Mouse (Mus musculus) kidney, adult 2 months (tissue): ENCODE data around the gene Slc29a4. TPM values are rescaled to one million over a fixed set of nuclear protein-coding genes. Genes with fewer than 3 reads are reported as not detected.

Source experiments
- DNase-seq: peaks from one replicate; pipeline ENCODE4 v3.0.0; 2021
- H3K27ac ChIP-seq: fragments of 200-500 bp; 2 replicates; pipeline ENCODE4 v1.5.1; 2012; ENCODE audit warnings: low read depth, low read length, control low read depth, inconsistent platforms; ENCODE audit not compliant: insufficient read depth
- H3K27me3 ChIP-seq: fragments of 200-500 bp; replicated peaks from 2 replicates; pipeline ENCODE4 v1.6.1; 2012; ENCODE audit warnings: mild to moderate bottlenecking, moderate library complexity, low read length, inconsistent platforms; ENCODE audit not compliant: control insufficient read depth, insufficient read depth
- H3K36me3 ChIP-seq: fragments of 200-500 bp; 2 replicates; pipeline ENCODE4 v1.6.1; 2012; ENCODE audit warnings: mild to moderate bottlenecking, moderate library complexity, low read length, inconsistent platforms; ENCODE audit not compliant: control insufficient read depth, insufficient read depth
- H3K4me1 ChIP-seq: fragments of 200-500 bp; 2 replicates; pipeline ENCODE4 v1.6.1; 2011; ENCODE audit warnings: low read length; ENCODE audit not compliant: control insufficient read depth, insufficient read depth
- H3K4me3 ChIP-seq: fragments of 200-500 bp; 2 replicates; pipeline ENCODE4 v1.5.1; 2011; ENCODE audit warnings: mild to moderate bottlenecking, low read depth, low read length, control low read depth; ENCODE audit not compliant: insufficient read depth
- CTCF ChIP-seq: fragments of 200-500 bp; conservative IDR thresholded peaks from 2 replicates; pipeline ENCODE4 v1.5.1; 2011; ENCODE audit warnings: low read depth, mild to moderate bottlenecking, control low read depth, low read length, moderate library complexity, mixed read lengths; ENCODE audit not compliant: insufficient read depth, insufficient read length
- POLR2A ChIP-seq: fragments of 200-500 bp; IDR thresholded peaks from one replicate; pipeline ENCODE4 v1.6.1; 2011; ENCODE audit warnings: low read depth, low read length, control low read depth
- WGBS: fragments of 180-500 bp; shearing (Covaris S2); methylation state at CpG from one replicate; pipeline ENCODE4 v1.1.7; 2018; 5-methylcytosine and 5-hydroxymethylcytosine counted together
- polyA plus RNA-seq: library from polyadenylated mRNA; depleted of rRNA; stranded (reverse); fragments of >200 nt; gene quantifications from 2 replicates; pipeline ENCODE4 v1.2.3, GENCODE M21; 2012

Slc29a4 gene
- polyA plus RNA-seq, 1 experiment: 1.1 TPM

- Histone ChIP-seq H3K36me3 (peaks cover 5% of the 10 kb centered on the region), H3K4me1 (no peaks in the 10 kb centered on the region), H3K27me3 (no peaks in the 10 kb centered on the region), H3K27ac (no peak overlapping the region), H3K4me3 (no peak overlapping the region)
- DNase-seq: no peak
- TF ChIP-seq CTCF: no peak
- TF ChIP-seq POLR2A: no peak
- 72% methylated on average over 11 of the region's 11 CpGs for WGBS
Measured at GRCm38 (mm10) chr5:142764306-142764705, 72.0 kb downstream of the Slc29a4 start.

DNA sequence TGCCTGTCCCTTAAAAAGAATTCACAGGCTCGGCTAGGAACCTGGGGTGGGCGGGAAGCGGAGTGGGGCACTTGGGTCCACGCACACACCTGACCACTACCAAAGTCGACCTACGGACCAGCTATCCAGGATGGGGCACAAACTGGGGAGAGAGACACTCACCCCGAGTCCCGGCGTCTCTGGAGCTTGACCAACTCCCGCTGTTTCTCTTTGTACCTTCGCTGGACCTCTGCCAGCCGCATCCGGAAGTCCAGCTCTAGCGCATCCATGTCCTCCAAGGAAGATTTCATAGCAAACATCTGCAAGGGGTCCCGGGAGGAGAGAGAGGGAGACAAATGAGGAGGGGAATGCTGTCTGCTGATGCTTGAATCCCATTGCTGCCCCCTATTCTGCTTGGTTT lies 72.6 kb downstream of the Slc29a4 start:
- Histone ChIP-seq H3K4me1 (peaks cover 3% of the 10 kb centered on the region; the same call in 1 of the 2 replicates), H3K4me3 (no peak overlapping the region), H3K36me3 (peaks cover 5% of the 10 kb centered on the region), H3K27ac (no peak overlapping the region), H3K27me3 (no peaks in the 10 kb centered on the region)
- WGBS: 83% methylated on average over 15 of the region's 15 CpGs
- TF ChIP-seq POLR2A (no peak), CTCF (no peak)
- DNase-seq: no peak

- H3K27me3 ChIP-seq: no peaks in the 10 kb centered on the region
- peaks cover 5% of the 10 kb centered on the region for H3K36me3 ChIP-seq
- no peak overlapping the region for H3K27ac ChIP-seq
- DNase-seq: no peak
- H3K4me1 ChIP-seq: peaks cover 3% of the 10 kb centered on the region; the same call in 1 of the 2 replicates
- no peak overlapping the region for H3K4me3 ChIP-seq
- 93% methylated on average over 3 of the region's 3 CpGs for WGBS
- TF ChIP-seq POLR2A: no peak
- TF ChIP-seq CTCF: no peak
Measured at GRCm38 (mm10) chr5:142766708-142767107, 74.4 kb downstream of the Slc29a4 start.

DNA sequence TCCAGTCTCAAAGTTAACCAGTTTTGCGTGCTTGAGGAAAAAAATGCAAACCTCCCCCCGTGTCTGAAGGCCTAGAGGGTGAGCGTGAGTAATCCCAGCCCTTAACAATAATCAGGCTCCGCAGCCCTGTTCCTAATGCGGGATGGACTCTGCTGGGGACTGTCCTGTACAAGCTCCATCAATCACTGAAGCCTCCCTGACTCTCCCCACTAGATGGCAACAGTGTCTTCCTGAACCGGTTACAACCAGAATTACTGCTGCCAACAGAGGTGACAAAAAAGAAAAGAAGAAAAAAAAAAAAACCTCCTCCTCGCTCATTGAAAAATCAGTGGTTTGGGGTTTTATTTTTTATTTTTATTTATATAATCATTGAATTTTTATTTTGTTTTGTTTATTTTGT lies 75.6 kb downstream of the Slc29a4 start:
- WGBS: 21% methylated on average over 7 of the region's 7 CpGs
- H3K27me3 ChIP-seq: no peaks in the 10 kb centered on the region

GRCm38 (mm10) chr5:142768352-142769267 lies 76.3 kb downstream of the Slc29a4 start:
- TF ChIP-seq POLR2A: no peak
- TF ChIP-seq CTCF: no peak
- no peak overlapping the region for H3K27ac ChIP-seq
- peaks cover 3% of the 10 kb centered on the region; the same call in 1 of the 2 replicates for H3K4me1 ChIP-seq
- DNase-seq: peak; percentile 29
- 51% methylated on average over 10 of the region's 10 CpGs for WGBS
- H3K27me3 ChIP-seq: no peaks in the 10 kb centered on the region
- peaks cover 6% of the 10 kb centered on the region for H3K36me3 ChIP-seq
- H3K4me3 ChIP-seq: no peak overlapping the region

More for the DNA sequence above, 75.6 kb downstream of the Slc29a4 start:
- no peak overlapping the region for H3K27ac ChIP-seq
- TF ChIP-seq POLR2A (no peak), CTCF (peak; percentile 79)
- DNase-seq: peak; percentile 87
- H3K4me3 ChIP-seq: no peak overlapping the region
- H3K4me1 ChIP-seq: peaks cover 3% of the 10 kb centered on the region; the same call in 1 of the 2 replicates
- H3K36me3 ChIP-seq: peaks cover 6% of the 10 kb centered on the region

GRCm38 (mm10) chr5:142769641-142770040 lies 77.3 kb downstream of the Slc29a4 start:
- WGBS: 42% methylated on average over 5 of the region's 5 CpGs
- H3K4me1 ChIP-seq: peaks cover 3% of the 10 kb centered on the region; the same call in 1 of the 2 replicates
- TF ChIP-seq POLR2A (no peak), CTCF (no peak)
- H3K27ac ChIP-seq: no peak overlapping the region
- DNase-seq: peak; percentile 68
- no peak overlapping the region for H3K4me3 ChIP-seq
- no peaks in the 10 kb centered on the region for H3K27me3 ChIP-seq
- peaks cover 5% of the 10 kb centered on the region for H3K36me3 ChIP-seq

DNA sequence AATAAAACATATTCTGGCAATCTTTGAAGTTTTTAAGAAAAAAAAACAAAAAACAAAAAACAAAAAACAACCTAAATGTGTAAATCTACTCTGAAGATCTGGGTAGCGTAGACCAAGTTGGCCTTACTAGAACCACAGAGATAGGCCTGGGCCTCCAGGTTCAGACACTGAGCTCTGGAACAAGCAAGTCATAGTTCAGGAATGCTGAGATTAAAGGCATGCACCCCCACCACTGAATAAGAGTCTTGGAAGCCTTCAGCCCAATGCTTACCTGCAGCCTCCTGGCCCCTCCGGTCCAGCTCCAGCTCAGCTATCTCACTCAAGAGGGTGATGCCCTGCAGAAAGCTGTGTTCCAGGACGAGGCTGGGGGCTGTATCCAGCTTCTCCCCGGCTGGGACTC lies 78.7 kb downstream of the Slc29a4 start:
- Histone ChIP-seq H3K4me3 (no peak overlapping the region), H3K27me3 (no peaks in the 10 kb centered on the region), H3K36me3 (peaks cover 2% of the 10 kb centered on the region), H3K27ac (no peak overlapping the region), H3K4me1 (peaks cover 3% of the 10 kb centered on the region; the same call in 1 of the 2 replicates)
- TF ChIP-seq POLR2A (no peak), CTCF (no peak)
- WGBS: 78% methylated on average over 4 of the region's 4 CpGs
- no peak for DNase-seq
